Mouse (Mus musculus) embryonic fibroblast, embryonic 13.5 days (primary cell): ENCODE data around the gene 2310022B05Rik.

Experiments used
- CTCF ChIP-seq: IDR thresholded peaks from 2 replicates; pipeline ENCODE4 v1.5.1; 2011; ENCODE audit warnings: mild to moderate bottlenecking, control low read depth, low read length, moderate library complexity, borderline replicate concordance; ENCODE audit not compliant: insufficient read depth
- POLR2A ChIP-seq: IDR thresholded peaks from 2 replicates; pipeline ENCODE4 v1.6.1; 2011; ENCODE audit warnings: low read depth, mild to moderate bottlenecking, control low read depth, low read length, moderate library complexity

- no peak for TF ChIP-seq CTCF
- no peak for TF ChIP-seq POLR2A
Measured at GRCm38 (mm10) chr8:124652546-124652945, 10.6 kb downstream of the 2310022B05Rik start.
